Comparison of ENCODE assay signal across 17 mouse cellular contexts in genomic region chr10:105763959-105764358, GRCm38 (mm10).
"Had no signal": no experiment of that assay in that cellular context is flagged by ENCODE, and none has a peak within 500 bp of the region (broad histone marks: within the 10 kb centered on the region; RNA-seq: fewer than 3 reads in every experiment).

No protein-coding gene starts in this region.

- DNase-seq: gastrocnemius, adult 2 months; gastrocnemius, postnatal 10 days; gastrocnemius, postnatal 25 days; heart, adult 2 months; heart, postnatal 14 days; heart, postnatal 36 days; kidney, adult 11 months; kidney, adult 2 months; kidney, adult 9 months; kidney, postnatal 14 days; kidney, postnatal 36 days; layer of hippocampus, adult 9-11 months; layer of hippocampus, postnatal 36 days; liver; liver, embryonic 13.5 days had no signal

- ATAC-seq: hindbrain, postnatal 0 days; intestine, embryonic 16.5 days had no signal
